Mouse (Mus musculus) hindbrain, embryonic 15.5 days (tissue): ENCODE results near the gene Pigw. TPM values are rescaled to one million over a fixed set of nuclear protein-coding genes. Genes with fewer than 3 reads are reported as not detected.
"Not testable (repeated sequence)": the region's sequence is repeated elsewhere in the genome, so short reads cannot be mapped to it uniquely, and the experiment has no call there.

ENCODE experiments used
- ATAC-seq: fragments of 200-750 bp; cut with Nextera tagmentation; 2 replicates; pipeline ENCODE4 v1.8.0; 2017; ENCODE audit warnings: low read depth, moderate number of reproducible peaks, moderate TSS enrichment; ENCODE audit not compliant: low FRiP score
- H3K27ac ChIP-seq: fragments of 300-500 bp; sonication (generic); replicated peaks from 2 replicates; pipeline ENCODE4 v1.5.1; 2015; ENCODE audit warnings: mild to moderate bottlenecking, inconsistent platforms
- H3K27me3 ChIP-seq: fragments of 300-500 bp; sonication (generic); 2 replicates; pipeline ENCODE4 v1.6.1; 2015; ENCODE audit warnings: control low read depth, inconsistent platforms
- H3K36me3 ChIP-seq: fragments of 300-500 bp; sonication (generic); 2 replicates; pipeline ENCODE4 v1.6.1; 2015; ENCODE audit warnings: control low read depth, inconsistent platforms
- H3K4me1 ChIP-seq: fragments of 300-500 bp; sonication (generic); replicated peaks from 2 replicates; pipeline ENCODE4 v1.6.1; 2015; ENCODE audit warnings: control low read depth, inconsistent platforms
- H3K4me2 ChIP-seq: fragments of 300-500 bp; sonication (generic); 2 replicates; pipeline ENCODE4 v1.6.1; 2015; ENCODE audit warnings: moderate library complexity, mild to moderate bottlenecking, inconsistent platforms
- H3K4me3 ChIP-seq: fragments of 300-500 bp; sonication (generic); 2 replicates; pipeline ENCODE4 v1.5.1; 2015; ENCODE audit warnings: mild to moderate bottlenecking, inconsistent platforms
- H3K9ac ChIP-seq: fragments of 300-500 bp; sonication (generic); 2 replicates; pipeline ENCODE4 v1.6.1; 2015; ENCODE audit warnings: inconsistent platforms
- H3K9me3 ChIP-seq: fragments of 300-500 bp; sonication (generic); 2 replicates; pipeline ENCODE4 v1.6.1; 2016; ENCODE audit warnings: control low read depth, inconsistent platforms
- WGBS: fragments of 180-500 bp; shearing (Covaris S2); methylation state at CpG from one replicate; pipeline ENCODE4 v1.1.7; 2015; 5-methylcytosine and 5-hydroxymethylcytosine counted together
- polyA plus RNA-seq: library from polyadenylated mRNA; unstranded; fragments of >200 nt; fragmentation: Nextera tagmentation; extraction: Ambion mirVana; gene quantifications from 2 replicates; pipeline ENCODE4 v1.2.1, GENCODE M21; 2015

The Pigw gene
- polyA plus RNA-seq, 1 experiment from 2014 or later: 2.2 TPM

DNA sequence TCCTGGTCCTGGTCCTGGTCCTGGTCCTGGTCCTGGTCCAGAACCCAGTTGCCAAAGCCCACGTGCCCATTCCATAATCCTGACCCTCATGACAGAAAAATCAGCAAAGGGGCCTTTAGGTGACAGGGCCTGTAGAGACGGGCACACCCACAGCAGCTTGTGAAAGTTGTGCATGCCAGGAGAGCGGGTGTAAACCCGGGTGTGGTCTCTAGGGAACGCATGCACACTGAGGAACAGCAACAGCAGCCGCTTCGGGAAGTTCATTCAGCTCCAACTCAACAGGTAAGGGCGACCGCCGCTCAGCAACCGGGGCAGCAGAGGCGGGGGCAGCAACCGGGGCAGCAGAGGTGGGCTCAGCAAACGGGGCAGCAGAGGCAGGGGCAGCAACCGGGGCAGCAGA is 13.0 kb upstream of the Pigw start:
- Histone ChIP-seq H3K4me2 (no peak overlapping the region), H3K4me3 (no peak overlapping the region), H3K9me3 (no peaks in the 10 kb centered on the region), H3K27me3 (no peaks in the 10 kb centered on the region), H3K4me1 (no peaks in the 10 kb centered on the region), H3K36me3 (peaks cover 41% of the 10 kb centered on the region), H3K27ac (no peak overlapping the region), H3K9ac (no peak overlapping the region)
- 90% methylated on average over 15 of the region's 15 CpGs for WGBS
- no peak for ATAC-seq

DNA sequence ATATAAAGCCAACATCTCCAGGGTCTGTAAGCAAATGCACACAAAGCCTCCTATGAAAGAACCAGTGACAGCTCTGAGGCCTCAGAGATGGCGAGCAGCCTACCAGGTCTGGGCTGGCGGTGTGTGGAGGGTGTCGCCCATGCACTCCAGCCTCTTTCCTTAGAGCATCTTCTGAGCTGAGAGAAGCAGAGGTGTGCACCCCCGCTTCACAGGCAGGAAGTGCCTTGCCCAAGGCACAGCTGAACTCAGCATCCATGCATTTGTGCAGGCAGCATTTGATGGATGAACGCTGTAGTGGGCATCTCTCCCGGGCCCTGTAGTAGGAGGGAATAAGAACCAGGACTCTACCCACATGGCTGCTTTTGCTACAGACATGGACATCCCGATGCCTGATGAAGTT is 11.6 kb upstream of the Pigw start:
- H3K4me1 ChIP-seq: no peaks in the 10 kb centered on the region
- H3K9ac ChIP-seq: no peak overlapping the region
- H3K27ac ChIP-seq: no peak overlapping the region
- peaks cover 39% of the 10 kb centered on the region for H3K36me3 ChIP-seq
- no peaks in the 10 kb centered on the region for H3K27me3 ChIP-seq
- no peak for ATAC-seq
- no peaks in the 10 kb centered on the region for H3K9me3 ChIP-seq
- no peak overlapping the region for H3K4me2 ChIP-seq
- no peak overlapping the region for H3K4me3 ChIP-seq
- 93% methylated on average over 7 of the region's 7 CpGs for WGBS

- Histone ChIP-seq H3K9me3 (no peaks in the 10 kb centered on the region), H3K9ac (no peak overlapping the region), H3K4me2 (no peak overlapping the region), H3K36me3 (peaks cover 37% of the 10 kb centered on the region), H3K27ac (no peak overlapping the region), H3K27me3 (no peaks in the 10 kb centered on the region), H3K4me1 (no peaks in the 10 kb centered on the region), H3K4me3 (no peak overlapping the region)
- WGBS: 98% methylated on average over 2 of the region's 2 CpGs
- no peak for ATAC-seq
These were observed 9.4 kb upstream of the Pigw start for GRCm38 (mm10) chr11:84889492-84889891.

GRCm38 (mm10) chr11:84888025-84888424 is 7.9 kb upstream of the Pigw start:
- H3K9ac ChIP-seq: no peak overlapping the region
- peaks cover 35% of the 10 kb centered on the region for H3K36me3 ChIP-seq
- H3K27ac ChIP-seq: no peak overlapping the region
- 96% methylated on average over 8 of the region's 8 CpGs for WGBS
- H3K4me2 ChIP-seq: no peak overlapping the region
- H3K4me1 ChIP-seq: no peaks in the 10 kb centered on the region
- H3K27me3 ChIP-seq: no peaks in the 10 kb centered on the region
- H3K9me3 ChIP-seq: no peaks in the 10 kb centered on the region
- ATAC-seq: no peak
- H3K4me3 ChIP-seq: no peak overlapping the region

DNA sequence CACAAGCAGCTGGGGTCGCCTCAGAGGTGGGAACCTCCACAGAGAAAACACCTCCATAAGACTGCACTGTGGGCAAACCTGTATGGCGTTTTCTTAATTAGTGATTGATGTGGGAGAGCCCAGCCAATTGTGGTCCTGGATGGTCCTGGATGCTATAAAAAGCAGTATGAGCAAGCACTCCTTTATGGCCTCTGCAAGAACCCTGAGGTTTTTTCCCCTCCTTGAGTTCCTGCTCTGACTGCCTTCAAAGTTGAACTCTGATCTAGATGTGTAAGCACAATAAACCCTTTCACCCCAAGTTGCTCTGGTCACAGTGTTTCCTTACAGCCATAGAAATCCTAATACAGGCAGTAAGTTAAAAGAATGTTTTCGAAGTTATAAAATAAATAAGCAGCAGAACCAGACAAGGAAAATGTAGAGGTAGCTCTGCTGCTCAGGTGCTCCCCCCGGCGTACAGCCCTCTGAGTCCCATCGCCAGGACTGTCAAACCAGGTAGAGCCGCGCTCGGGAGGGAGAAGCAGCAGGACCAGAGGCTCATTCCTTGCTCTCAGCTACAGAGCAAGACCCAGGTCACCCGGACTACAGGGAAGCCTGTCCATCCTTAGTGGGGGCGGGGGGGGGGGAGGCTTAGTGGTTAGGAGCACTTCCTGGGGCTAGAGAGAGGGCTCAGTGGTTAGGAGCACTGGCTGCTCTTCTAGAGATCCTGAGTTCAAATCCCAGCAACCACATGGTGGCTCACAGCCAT is 6.9 kb upstream of the Pigw start:
- 91% methylated on average over 11 of the region's 11 CpGs for WGBS
- H3K36me3 ChIP-seq: peaks cover 34% of the 10 kb centered on the region

GRCm38 (mm10) chr11:84886236-84886635 is 6.2 kb upstream of the Pigw start:
- ATAC-seq: no peak
- Histone ChIP-seq H3K4me3 (no peak overlapping the region), H3K27me3 (no peaks in the 10 kb centered on the region), H3K36me3 (peaks cover 34% of the 10 kb centered on the region), H3K4me1 (peaks cover 3% of the 10 kb centered on the region), H3K27ac (no peak overlapping the region), H3K4me2 (no peak overlapping the region), H3K9ac (no peak overlapping the region), H3K9me3 (no peaks in the 10 kb centered on the region)
- WGBS: 93% methylated on average over 5 of the region's 5 CpGs

More for the DNA sequence above, 6.9 kb upstream of the Pigw start:
- no peaks in the 10 kb centered on the region for H3K27me3 ChIP-seq
- no peak overlapping the region for H3K27ac ChIP-seq
- H3K9me3 ChIP-seq: no peaks in the 10 kb centered on the region
- no peaks in the 10 kb centered on the region for H3K4me1 ChIP-seq
- ATAC-seq: no peak
- no peak overlapping the region for H3K4me3 ChIP-seq
- no peak overlapping the region for H3K9ac ChIP-seq
- H3K4me2 ChIP-seq: no peak overlapping the region

DNA sequence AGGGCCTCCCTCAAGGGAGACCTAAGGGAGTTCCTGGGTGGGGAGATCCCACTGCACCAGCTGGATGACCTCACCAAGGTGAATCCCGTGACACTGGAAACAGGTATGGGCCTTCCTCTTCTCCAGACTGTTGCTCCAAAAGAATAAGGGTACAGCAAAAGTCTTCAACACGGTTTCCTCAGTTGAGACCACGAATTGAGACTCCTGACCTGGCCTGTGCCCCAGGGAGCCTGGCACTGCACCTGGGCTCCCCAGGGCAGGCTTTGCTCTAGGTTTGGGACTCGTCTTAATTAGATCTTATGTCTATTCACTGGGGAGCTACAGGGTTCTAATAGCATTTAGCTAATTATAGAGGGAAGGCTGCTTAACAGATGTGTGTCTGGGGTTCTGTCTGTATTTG is 5.2 kb upstream of the Pigw start:
- ATAC-seq: no peak
- no peak overlapping the region for H3K4me2 ChIP-seq
- WGBS: 90% methylated on average over 4 of the region's 4 CpGs
- H3K27me3 ChIP-seq: no peaks in the 10 kb centered on the region
- H3K4me3 ChIP-seq: no peak overlapping the region
- no peak overlapping the region for H3K27ac ChIP-seq
- peaks cover 34% of the 10 kb centered on the region for H3K36me3 ChIP-seq
- H3K4me1 ChIP-seq: peaks cover 11% of the 10 kb centered on the region
- no peaks in the 10 kb centered on the region for H3K9me3 ChIP-seq
- no peak overlapping the region for H3K9ac ChIP-seq

- Histone ChIP-seq H3K4me3 (no peak overlapping the region), H3K27ac (no peak overlapping the region), H3K9me3 (no peaks in the 10 kb centered on the region), H3K36me3 (peaks cover 16% of the 10 kb centered on the region), H3K9ac (no peak overlapping the region), H3K4me1 (peaks cover 19% of the 10 kb centered on the region), H3K27me3 (no peaks in the 10 kb centered on the region), H3K4me2 (no peak overlapping the region)
- ATAC-seq: no peak
- WGBS: 95% methylated on average over 7 of the region's 7 CpGs
These were observed 2.3 kb upstream of the Pigw start for GRCm38 (mm10) chr11:84882346-84882745.

DNA sequence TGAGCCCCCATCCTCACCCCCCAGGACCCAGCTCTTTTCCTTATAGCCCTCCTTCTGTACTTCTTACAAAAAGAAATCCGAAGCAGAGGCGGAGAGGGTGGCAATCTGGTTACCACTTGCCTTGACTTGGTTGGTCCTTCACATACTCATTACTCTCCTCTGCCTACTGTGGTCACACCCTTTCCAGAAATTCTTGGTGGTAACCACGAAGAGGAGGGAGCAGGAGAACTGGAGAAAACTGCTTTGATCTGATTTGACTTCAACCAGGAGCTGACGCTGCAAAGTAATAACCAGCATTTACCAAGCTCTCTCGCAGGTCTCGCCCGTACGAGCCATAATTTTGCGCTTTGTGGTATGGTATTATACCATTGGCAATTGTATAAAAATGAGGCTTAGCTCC is 886 bp upstream of the Pigw start:
- peaks cover 13% of the 10 kb centered on the region for H3K36me3 ChIP-seq
- no peaks in the 10 kb centered on the region for H3K9me3 ChIP-seq
- 60% methylated on average over 9 of the region's 9 CpGs for WGBS
- H3K27ac ChIP-seq: peak overlapping the region; percentile 91
- H3K9ac ChIP-seq: peak overlapping the region; percentile 88
- no peak for ATAC-seq
- H3K4me3 ChIP-seq: peak overlapping the region; percentile 82
- H3K4me2 ChIP-seq: peak overlapping the region; percentile 94
- H3K4me1 ChIP-seq: peaks cover 19% of the 10 kb centered on the region
- no peaks in the 10 kb centered on the region for H3K27me3 ChIP-seq

- peak overlapping the region; percentile 82 for H3K4me3 ChIP-seq
- no peak; the same call in none of the 2 replicates for ATAC-seq
- H3K27me3 ChIP-seq: no peaks in the 10 kb centered on the region
- H3K27ac ChIP-seq: peak overlapping the region; percentile 91
- under 1% methylated on average over 24 of the region's 24 CpGs for WGBS
- H3K9ac ChIP-seq: peak overlapping the region; percentile 88
- peaks cover 19% of the 10 kb centered on the region for H3K4me1 ChIP-seq
- peaks cover 10% of the 10 kb centered on the region for H3K36me3 ChIP-seq
- no peaks in the 10 kb centered on the region for H3K9me3 ChIP-seq
- H3K4me2 ChIP-seq: peak overlapping the region; percentile 94
These were observed 428 bp upstream of the Pigw start for GRCm38 (mm10) chr11:84880465-84880961.

DNA sequence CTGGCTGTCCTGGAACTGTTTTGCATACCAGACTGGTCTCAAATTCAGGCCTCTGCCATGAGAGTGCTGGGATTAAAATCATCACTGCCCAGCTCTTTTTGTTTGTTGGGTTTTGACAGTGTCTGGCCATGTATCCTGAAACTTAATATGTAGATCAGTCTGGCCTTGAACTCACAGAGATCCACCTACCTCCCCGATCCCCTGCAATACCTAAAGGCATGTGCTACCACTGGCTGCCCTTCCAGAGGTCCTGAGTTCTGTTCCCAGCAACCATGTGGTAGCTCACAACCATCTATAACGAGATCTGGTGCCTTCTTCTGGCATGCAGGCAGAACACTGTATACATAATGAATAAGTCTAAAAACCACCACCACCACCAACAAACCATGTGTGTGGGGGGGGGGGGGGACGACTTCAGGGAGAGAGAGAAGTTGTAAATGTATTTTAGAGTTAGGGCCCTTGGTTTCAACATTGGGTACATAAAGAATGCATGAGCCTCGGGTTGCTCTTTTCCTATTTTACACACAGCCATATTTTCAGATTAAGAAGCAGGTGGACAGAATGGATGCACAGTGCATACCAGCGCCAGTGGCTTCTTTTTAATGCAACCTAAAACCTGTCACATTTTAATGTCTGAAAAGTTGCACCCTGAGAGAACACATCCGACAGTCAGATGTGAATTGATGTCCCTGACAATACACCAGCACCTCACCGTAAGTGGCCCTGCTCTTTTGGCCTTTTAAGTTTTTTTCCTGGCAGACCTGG is 896 bp downstream of the Pigw start:
- Histone ChIP-seq H3K27me3 (no peaks in the 10 kb centered on the region), H3K27ac (peak overlapping the region; percentile 91), H3K4me3 (peak overlapping the region; percentile 82), H3K36me3 (peaks cover 2% of the 10 kb centered on the region), H3K4me2 (peak overlapping the region; percentile 94), H3K9ac (peak overlapping the region; percentile 88), H3K4me1 (peaks cover 19% of the 10 kb centered on the region), H3K9me3 (no peaks in the 10 kb centered on the region)
- 0 out of 2 replicates have a peak, but pooled peaks have one; percentile 2 for ATAC-seq
- WGBS: 25% methylated on average over 7 of the region's 7 CpGs

DNA sequence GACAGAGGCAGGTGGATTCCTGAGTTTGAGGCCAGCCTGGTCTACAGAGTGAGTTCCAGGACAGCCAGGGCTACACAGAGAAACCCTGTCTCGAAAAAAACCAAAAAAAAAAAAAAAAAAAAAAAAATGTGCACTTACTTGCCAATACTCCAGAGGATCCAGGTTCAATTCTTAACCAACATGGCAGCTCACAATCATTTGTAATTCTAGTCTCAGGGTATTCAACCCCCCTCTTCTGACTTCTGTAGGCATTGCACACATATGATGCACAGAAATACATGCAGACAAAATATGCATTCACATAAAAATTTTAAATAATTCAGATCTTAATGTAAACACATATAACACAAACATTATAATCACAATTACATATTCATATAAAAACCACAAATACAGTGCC is 4.1 kb downstream of the Pigw start:
- H3K27me3 ChIP-seq, H3K9ac ChIP-seq, H3K36me3 ChIP-seq, H3K4me3 ChIP-seq, ATAC-seq, H3K4me2 ChIP-seq, H3K9me3 ChIP-seq, H3K27ac ChIP-seq: not testable (repeated sequence)
- H3K4me1 ChIP-seq: peaks cover 20% of the 10 kb centered on the region
- WGBS: 75% methylated on average over 1 of the region's 1 CpGs
